Mouse (Mus musculus): Measurements from ENCODE around the gene Plekhj1. TPM values are rescaled to one million over a fixed set of nuclear protein-coding genes. Genes with fewer than 3 reads are reported as not detected.

Plekhj1 gene
- polyA plus RNA-seq, 1 experiment from 2014 or later, result 143 TPM

DNA sequence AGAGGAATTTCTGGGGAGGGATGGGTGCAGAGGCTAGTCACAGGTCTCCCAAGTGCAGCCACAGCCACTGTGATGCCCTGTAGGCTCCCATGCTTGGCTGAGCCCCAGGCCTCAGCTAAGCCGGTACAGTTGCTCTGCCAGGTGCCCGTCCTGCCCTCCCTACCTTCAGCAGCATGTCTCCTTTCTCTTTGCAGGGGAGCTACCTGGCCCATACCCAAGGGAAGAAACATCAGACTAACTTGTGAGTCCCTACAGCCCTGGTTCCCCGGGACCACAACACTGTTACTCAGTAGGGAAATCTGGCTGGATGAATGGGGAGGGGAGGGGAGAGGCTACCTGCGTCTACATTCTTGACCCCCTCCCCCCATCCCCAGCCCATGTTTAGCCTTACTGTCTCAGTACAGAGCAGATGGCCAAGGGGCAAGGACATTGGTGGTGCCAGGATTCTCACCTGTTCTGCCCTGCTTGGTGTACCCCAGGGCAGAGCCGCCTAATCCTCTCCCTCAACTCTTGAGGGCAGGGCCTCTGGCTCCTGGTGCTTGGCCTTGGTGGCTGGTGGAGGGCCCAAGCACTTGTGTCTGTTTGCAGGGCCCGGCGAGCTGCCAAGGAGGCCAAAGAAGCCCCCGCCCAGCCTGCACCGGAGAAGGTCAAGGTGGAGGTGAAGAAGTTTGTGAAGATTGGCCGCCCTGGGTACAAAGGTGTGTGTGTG, 3.9 kb upstream of the Plekhj1 start:
- Histone ChIP-seq H3K27me3 (replicated peaks; ENCODE audit: control insufficient read depth, insufficient read depth, low read length) (no peaks in the 10 kb centered on the region), H3K4me3 (replicated peaks; ENCODE audit: low read length) (no peak overlapping the region), H3K4me2 (ENCODE audit: low read length) (no peak overlapping the region), H3K9me3 (ENCODE audit: control insufficient read depth, low read length) (no peaks in the 10 kb centered on the region), H3K4me1 (replicated peaks; ENCODE audit: control insufficient read depth, insufficient read depth, low read length) (peaks cover 26% of the 10 kb centered on the region), H3K9ac (replicated peaks; ENCODE audit: low read depth, low read length) (no peak overlapping the region), H3K36me3 (ENCODE audit: control insufficient read depth, insufficient read depth) (peaks cover 21% of the 10 kb centered on the region), H3K27ac (ENCODE audit: low read length) (no peak overlapping the region)
- WGBS, result 89% methylated on average over 10 of the region's 10 CpGs
- no peak for ATAC-seq

DNA sequence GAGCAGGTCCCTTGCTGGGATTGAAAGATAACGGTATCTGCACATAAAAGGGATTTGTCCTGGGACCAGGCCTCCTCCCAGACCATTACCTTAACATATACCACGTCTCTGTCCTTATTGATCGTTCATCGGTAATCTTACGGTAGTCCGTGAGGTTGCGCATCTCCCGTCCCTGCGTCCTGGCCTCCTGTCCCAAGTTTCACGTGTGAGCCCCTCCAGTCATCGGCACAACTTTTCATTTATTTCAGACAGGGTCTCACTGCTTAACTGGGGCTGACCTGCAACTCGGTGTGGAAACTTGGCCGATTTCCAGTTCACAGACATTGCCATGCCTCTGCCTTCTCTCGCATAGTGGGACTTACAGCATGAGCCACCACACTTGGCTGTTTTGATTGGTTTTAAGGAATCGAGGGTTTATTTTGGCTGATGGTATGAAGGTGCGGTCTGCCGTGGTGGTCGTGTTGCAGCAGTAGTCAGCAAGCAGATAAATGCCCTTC, 692 bp upstream of the Plekhj1 start:
- Histone ChIP-seq H3K9me3 (ENCODE audit: control insufficient read depth, low read length) (no peaks in the 10 kb centered on the region), H3K4me1 (replicated peaks; ENCODE audit: control insufficient read depth, insufficient read depth, low read length) (peaks cover 24% of the 10 kb centered on the region), H3K27ac (ENCODE audit: low read length) (peak overlapping the region; percentile 97), H3K4me2 (ENCODE audit: low read length) (peak overlapping the region; percentile 86), H3K36me3 (ENCODE audit: control insufficient read depth, insufficient read depth) (peaks cover 21% of the 10 kb centered on the region), H3K9ac (replicated peaks; ENCODE audit: low read depth, low read length) (peak overlapping the region; percentile 96), H3K4me3 (replicated peaks; ENCODE audit: low read length) (peak overlapping the region; percentile 92), H3K27me3 (replicated peaks; ENCODE audit: control insufficient read depth, insufficient read depth, low read length) (no peaks in the 10 kb centered on the region)
- 2% methylated on average over 18 of the region's 18 CpGs for WGBS
- no peak for ATAC-seq

DNA sequence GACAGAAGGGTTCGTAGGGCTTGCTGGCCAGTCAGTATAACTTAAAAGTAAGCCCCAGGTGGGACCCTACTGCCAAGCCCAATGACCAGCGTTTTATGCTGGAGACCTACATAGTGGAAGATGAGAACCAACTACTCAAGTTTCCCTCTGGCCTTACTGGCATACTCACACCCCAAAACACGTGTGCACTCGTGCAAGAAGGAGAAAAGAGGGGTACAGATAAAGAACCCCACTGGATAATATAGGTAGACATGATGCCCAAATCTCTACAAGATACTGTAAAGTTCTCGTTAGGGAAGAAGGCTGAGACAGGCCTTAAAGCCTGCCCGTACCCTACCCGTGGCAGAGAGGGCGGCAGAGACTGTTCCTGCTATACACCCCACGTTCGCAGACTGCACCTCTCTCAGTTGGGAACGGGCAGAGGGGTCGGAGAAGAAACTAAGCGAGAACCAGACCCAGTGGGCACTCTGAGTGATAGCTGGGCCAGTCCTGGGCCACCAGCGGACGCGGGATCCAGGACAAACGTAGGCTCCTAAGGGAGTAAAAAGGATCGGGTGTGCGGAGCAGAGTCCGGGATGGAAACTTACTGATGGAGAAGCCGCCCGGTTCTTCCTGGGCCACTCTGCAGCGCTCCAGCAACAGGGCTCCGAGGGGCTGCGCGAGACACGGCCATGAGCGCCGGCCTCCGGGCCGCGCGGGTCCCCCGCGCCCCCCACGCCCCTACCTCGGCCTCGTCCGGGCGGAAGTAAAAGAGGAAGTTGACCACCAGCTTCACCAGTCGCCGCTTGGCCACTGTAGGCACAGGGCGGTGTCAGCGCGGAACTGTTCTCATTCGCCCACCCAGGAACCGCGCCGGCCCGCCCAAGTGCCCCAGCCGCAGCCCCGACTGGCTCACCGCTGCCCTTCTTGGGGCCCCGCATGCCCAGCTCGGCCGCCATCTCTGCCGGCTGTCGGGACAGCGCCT, 958 bp downstream of the Plekhj1 start:
- Histone ChIP-seq H3K27ac (ENCODE audit: low read length) (peak overlapping the region; percentile 97), H3K4me1 (replicated peaks; ENCODE audit: control insufficient read depth, insufficient read depth, low read length) (peaks cover 24% of the 10 kb centered on the region), H3K27me3 (replicated peaks; ENCODE audit: control insufficient read depth, insufficient read depth, low read length) (no peaks in the 10 kb centered on the region), H3K9ac (replicated peaks; ENCODE audit: low read depth, low read length) (peak overlapping the region; percentile 96), H3K4me2 (ENCODE audit: low read length) (peak overlapping the region; percentile 68), H3K9me3 (ENCODE audit: control insufficient read depth, low read length) (no peaks in the 10 kb centered on the region), H3K36me3 (ENCODE audit: control insufficient read depth, insufficient read depth) (peaks cover 19% of the 10 kb centered on the region; the same call in 1 of the 2 replicates), H3K4me3 (replicated peaks; ENCODE audit: low read length) (peak overlapping the region; percentile 92)
- WGBS, result 2% methylated on average over 55 of the region's 59 CpGs
- ATAC-seq, result peak; percentile 70

DNA sequence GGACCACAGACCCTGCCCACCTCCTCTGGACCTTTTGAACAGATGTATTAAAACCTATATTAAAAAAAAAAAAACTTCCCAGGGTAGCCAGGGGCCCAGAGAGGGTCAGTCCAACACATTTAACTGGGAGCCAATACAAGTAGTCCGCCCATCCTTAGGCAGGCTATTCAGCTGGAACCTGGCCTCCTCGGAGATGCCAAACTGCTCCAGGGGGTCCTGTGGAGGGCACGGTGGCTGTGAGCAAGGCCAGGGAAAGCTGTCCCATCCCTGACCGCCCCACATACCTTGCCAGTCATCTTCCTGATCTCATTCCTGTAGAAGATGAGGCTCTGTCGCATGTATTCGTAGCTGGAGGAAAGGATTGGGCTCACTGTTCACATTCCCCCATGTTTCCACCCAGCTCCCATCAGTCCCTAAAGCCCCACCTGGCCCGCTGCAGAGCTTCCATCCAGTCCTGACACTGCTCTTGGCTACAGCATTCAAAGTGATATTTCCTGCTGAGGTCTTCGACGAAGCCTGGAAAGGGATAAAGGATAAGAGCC, 2.0 kb downstream of the Plekhj1 start:
- peak overlapping the region; percentile 68 for H3K4me2 ChIP-seq (ENCODE audit: low read length)
- H3K36me3 ChIP-seq (ENCODE audit: control insufficient read depth, insufficient read depth), result peaks cover 16% of the 10 kb centered on the region; the same call in 1 of the 2 replicates
- 85% methylated on average over 9 of the region's 9 CpGs for WGBS
- H3K27me3 ChIP-seq (replicated peaks; ENCODE audit: control insufficient read depth, insufficient read depth, low read length), result no peaks in the 10 kb centered on the region
- H3K9ac ChIP-seq (replicated peaks; ENCODE audit: low read depth, low read length), result no peak overlapping the region
- no peak overlapping the region for H3K27ac ChIP-seq (ENCODE audit: low read length)
- no peak overlapping the region for H3K4me3 ChIP-seq (replicated peaks; ENCODE audit: low read length)
- H3K4me1 ChIP-seq (replicated peaks; ENCODE audit: control insufficient read depth, insufficient read depth, low read length), result peaks cover 27% of the 10 kb centered on the region
- no peaks in the 10 kb centered on the region for H3K9me3 ChIP-seq (ENCODE audit: control insufficient read depth, low read length)
- ATAC-seq, result no peak

DNA sequence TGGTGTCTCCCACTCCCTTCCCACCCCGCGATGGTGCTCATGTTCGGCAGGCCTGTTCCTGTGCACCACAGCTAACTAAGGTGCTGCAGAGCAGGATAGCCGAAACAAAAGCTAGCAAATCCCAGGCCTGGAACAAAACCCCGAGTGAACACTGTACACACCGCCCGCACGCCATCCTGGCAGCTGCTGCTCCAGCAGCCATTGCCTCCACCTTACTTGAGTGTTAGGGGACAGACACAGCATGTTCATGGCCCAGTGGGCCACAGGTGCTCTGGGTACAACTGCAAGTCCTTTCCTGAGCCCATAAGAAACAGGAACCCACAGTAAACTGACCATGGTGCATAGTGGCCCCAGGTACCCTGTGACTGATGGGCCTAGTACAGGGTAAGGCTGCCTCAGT, 3.7 kb downstream of the Plekhj1 start:
- Histone ChIP-seq H3K27ac (ENCODE audit: low read length) (no peak overlapping the region), H3K36me3 (ENCODE audit: control insufficient read depth, insufficient read depth) (peaks cover 25% of the 10 kb centered on the region), H3K4me3 (replicated peaks; ENCODE audit: low read length) (no peak overlapping the region), H3K27me3 (replicated peaks; ENCODE audit: control insufficient read depth, insufficient read depth, low read length) (no peaks in the 10 kb centered on the region), H3K4me1 (replicated peaks; ENCODE audit: control insufficient read depth, insufficient read depth, low read length) (peaks cover 19% of the 10 kb centered on the region), H3K9me3 (ENCODE audit: control insufficient read depth, low read length) (no peaks in the 10 kb centered on the region), H3K4me2 (ENCODE audit: low read length) (no peak overlapping the region), H3K9ac (replicated peaks; ENCODE audit: low read depth, low read length) (no peak overlapping the region)
- 89% methylated on average over 8 of the region's 8 CpGs for WGBS
- no peak for ATAC-seq

DNA sequence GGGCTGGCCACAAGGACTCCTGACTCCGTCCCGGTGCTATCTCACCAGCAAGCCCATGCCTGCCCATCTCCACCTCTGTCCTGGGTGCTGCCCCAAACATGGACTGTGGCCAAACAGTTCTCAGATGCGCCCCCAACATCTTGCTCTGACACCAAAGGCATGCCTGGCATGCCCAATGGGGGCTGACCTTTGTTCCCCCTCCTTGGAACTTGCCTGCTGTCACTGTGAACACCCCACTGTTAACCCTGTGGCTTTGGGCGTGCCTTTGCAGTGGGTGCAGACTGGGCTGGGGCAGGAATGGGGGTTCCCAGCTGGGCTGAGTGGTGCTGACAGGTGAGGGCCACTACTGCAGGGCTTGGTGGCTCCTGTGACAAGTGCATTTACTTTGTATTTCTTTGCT, 4.6 kb downstream of the Plekhj1 start:
- 90% methylated on average over 4 of the region's 4 CpGs for WGBS
- Histone ChIP-seq H3K4me1 (replicated peaks; ENCODE audit: control insufficient read depth, insufficient read depth, low read length) (peaks cover 13% of the 10 kb centered on the region), H3K36me3 (ENCODE audit: control insufficient read depth, insufficient read depth) (peaks cover 33% of the 10 kb centered on the region), H3K27me3 (replicated peaks; ENCODE audit: control insufficient read depth, insufficient read depth, low read length) (no peaks in the 10 kb centered on the region), H3K9me3 (ENCODE audit: control insufficient read depth, low read length) (no peaks in the 10 kb centered on the region), H3K27ac (ENCODE audit: low read length) (no peak overlapping the region), H3K4me3 (replicated peaks; ENCODE audit: low read length) (no peak overlapping the region), H3K4me2 (ENCODE audit: low read length) (no peak overlapping the region), H3K9ac (replicated peaks; ENCODE audit: low read depth, low read length) (no peak overlapping the region)
- no peak for ATAC-seq

DNA sequence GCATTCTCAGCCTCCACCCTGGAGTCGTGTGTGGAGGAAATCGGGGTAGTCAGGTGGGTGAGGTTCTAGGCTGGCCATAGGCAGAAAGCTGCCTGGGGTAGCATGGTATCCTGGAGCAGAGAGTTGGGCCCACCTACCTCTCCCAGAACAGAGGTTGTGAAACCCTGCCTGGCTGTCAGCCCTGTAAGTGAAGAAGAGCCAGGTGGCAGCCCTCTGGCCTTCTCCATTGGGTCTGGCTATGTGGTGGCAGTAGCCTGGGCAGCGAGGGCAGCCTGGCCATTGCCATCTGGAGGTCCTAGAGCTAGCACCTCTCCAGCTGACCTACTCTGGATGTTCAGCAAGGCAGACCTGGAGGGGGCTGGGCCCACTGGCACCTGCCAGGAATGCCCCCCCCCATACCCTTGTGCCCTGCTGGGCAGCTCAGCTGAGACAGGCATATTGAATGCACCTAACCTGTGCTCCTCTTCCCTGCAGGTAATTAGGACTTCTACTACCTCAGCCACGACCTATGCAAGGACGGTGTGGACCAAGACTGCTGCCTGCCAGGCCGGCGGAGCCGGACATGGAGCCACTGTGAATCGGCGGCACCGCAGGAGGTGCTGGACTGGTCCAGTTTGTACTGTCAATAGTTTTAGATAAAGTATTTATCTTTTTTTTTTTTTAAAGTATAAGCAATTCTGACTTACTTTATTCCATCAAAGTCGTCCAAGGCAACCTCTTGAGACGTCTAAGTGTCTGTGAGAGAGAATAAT, 5.2 kb downstream of the Plekhj1 start:
- Histone ChIP-seq H3K9ac (replicated peaks; ENCODE audit: low read depth, low read length) (no peak overlapping the region), H3K27ac (ENCODE audit: low read length) (no peak overlapping the region), H3K27me3 (replicated peaks; ENCODE audit: control insufficient read depth, insufficient read depth, low read length) (no peaks in the 10 kb centered on the region)

DNA sequence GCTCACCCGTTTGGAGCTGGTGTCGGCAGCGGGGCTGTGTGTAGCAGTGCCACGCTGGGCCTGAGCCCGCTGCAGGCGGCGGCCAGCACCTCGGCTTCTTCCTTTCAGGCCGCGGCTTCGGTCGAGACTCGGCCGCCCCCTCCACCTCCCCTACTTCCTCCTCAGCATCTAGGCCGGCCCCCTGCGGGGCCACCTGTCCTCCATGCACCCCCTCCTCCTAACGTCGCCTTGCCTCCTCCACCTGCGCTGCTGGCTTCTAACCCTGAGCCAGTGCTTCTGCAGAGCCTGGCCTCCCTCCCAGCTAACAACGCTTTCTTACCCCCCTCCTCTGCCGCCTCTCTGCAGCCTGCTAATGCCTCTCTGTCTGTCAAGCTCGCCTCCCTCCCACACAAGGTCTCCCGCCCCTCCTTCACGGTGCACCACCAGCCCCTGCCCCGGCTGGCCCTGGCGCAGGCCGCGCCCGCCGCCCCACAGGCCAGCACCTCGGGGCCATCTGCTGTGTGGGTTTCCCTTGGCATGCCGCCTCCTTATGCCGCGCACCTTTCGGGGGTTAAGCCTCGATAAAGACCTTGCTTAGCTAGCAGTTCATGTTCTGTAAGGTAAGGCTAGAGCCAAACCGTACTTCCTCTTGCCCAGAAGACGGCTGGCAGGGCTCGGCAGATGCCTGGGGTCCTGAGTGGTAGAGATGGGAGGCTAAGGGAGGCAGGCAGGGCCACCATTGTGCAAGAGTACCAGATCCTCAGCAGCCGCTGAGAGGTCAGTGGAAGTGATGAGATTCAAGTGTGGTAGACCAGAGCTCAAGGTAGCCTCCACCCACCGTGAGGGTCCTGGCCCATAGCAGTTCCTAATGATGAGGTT, 6.0 kb downstream of the Plekhj1 start:
- Histone ChIP-seq H3K36me3 (ENCODE audit: control insufficient read depth, insufficient read depth) (peaks cover 44% of the 10 kb centered on the region), H3K9ac (replicated peaks; ENCODE audit: low read depth, low read length) (no peak overlapping the region), H3K4me2 (ENCODE audit: low read length) (no peak overlapping the region), H3K9me3 (ENCODE audit: control insufficient read depth, low read length) (no peaks in the 10 kb centered on the region), H3K4me3 (replicated peaks; ENCODE audit: low read length) (no peak overlapping the region), H3K4me1 (replicated peaks; ENCODE audit: control insufficient read depth, insufficient read depth, low read length) (peaks cover 13% of the 10 kb centered on the region), H3K27ac (ENCODE audit: low read length) (0 out of 2 replicates have a peak overlapping the region, but pooled peaks have one; percentile 14), H3K27me3 (replicated peaks; ENCODE audit: control insufficient read depth, insufficient read depth, low read length) (no peaks in the 10 kb centered on the region)
- ATAC-seq, result no peak
- WGBS, result 71% methylated on average over 41 of the region's 41 CpGs

More for the DNA sequence above, 5.2 kb downstream of the Plekhj1 start:
- no peak for ATAC-seq
- Histone ChIP-seq H3K4me3 (replicated peaks; ENCODE audit: low read length) (no peak overlapping the region), H3K4me2 (ENCODE audit: low read length) (no peak overlapping the region), H3K4me1 (replicated peaks; ENCODE audit: control insufficient read depth, insufficient read depth, low read length) (peaks cover 13% of the 10 kb centered on the region), H3K9me3 (ENCODE audit: control insufficient read depth, low read length) (no peaks in the 10 kb centered on the region), H3K36me3 (ENCODE audit: control insufficient read depth, insufficient read depth) (peaks cover 37% of the 10 kb centered on the region)
- 88% methylated on average over 13 of the region's 13 CpGs for WGBS
